Mouse (Mus musculus) MN1 (cell line): Measurements from ENCODE around the gene Oxsr1.

Experiments
- DNase-seq: peaks from one replicate; pipeline ENCODE4 v3.0.0-alpha.2; 2016; ENCODE audit warnings: low spot score

The Oxsr1 gene

GRCm38 (mm10) chr9:119338350-119338749 lies 16.1 kb upstream of the Oxsr1 start:
- no peak for DNase-seq

- no peak for DNase-seq
These were observed 15.6 kb upstream of the Oxsr1 start for GRCm38 (mm10) chr9:119337842-119338241.

- no peak for DNase-seq
These were observed 13.3 kb upstream of the Oxsr1 start for GRCm38 (mm10) chr9:119335571-119335970.

GRCm38 (mm10) chr9:119334834-119335233 lies 12.6 kb upstream of the Oxsr1 start:
- no peak for DNase-seq

GRCm38 (mm10) chr9:119334324-119334723 lies 12.1 kb upstream of the Oxsr1 start:
- DNase-seq: no peak

GRCm38 (mm10) chr9:119330186-119330963 lies 8.1 kb upstream of the Oxsr1 start:
- DNase-seq: no peak

- DNase-seq: no peak
These were observed 6.3 kb upstream of the Oxsr1 start for GRCm38 (mm10) chr9:119328488-119328887.

GRCm38 (mm10) chr9:119324130-119324529 lies 1.9 kb upstream of the Oxsr1 start:
- DNase-seq: no peak

- DNase-seq: no peak
These were observed 1.0 kb upstream of the Oxsr1 start for GRCm38 (mm10) chr9:119323260-119323645.

- DNase-seq: no peak
These were observed 616 bp downstream of the Oxsr1 start for GRCm38 (mm10) chr9:119321392-119322229.

GRCm38 (mm10) chr9:119320946-119321345 lies 1.3 kb downstream of the Oxsr1 start:
- no peak for DNase-seq

GRCm38 (mm10) chr9:119320446-119320845 lies 1.8 kb downstream of the Oxsr1 start:
- DNase-seq: no peak

GRCm38 (mm10) chr9:119318891-119319290 lies 3.3 kb downstream of the Oxsr1 start:
- DNase-seq: no peak

- DNase-seq: no peak
These were observed 9.1 kb downstream of the Oxsr1 start for GRCm38 (mm10) chr9:119313096-119313495.

GRCm38 (mm10) chr9:119309067-119309466 lies 13.2 kb downstream of the Oxsr1 start:
- DNase-seq: no peak

- DNase-seq: no peak
These were observed 16.4 kb downstream of the Oxsr1 start for GRCm38 (mm10) chr9:119305863-119306262.

GRCm38 (mm10) chr9:119298563-119298962 lies 23.7 kb downstream of the Oxsr1 start:
- no peak for DNase-seq

GRCm38 (mm10) chr9:119297696-119298095 lies 24.5 kb downstream of the Oxsr1 start:
- no peak for DNase-seq

GRCm38 (mm10) chr9:119290791-119291190 lies 31.4 kb downstream of the Oxsr1 start:
- no peak for DNase-seq

- DNase-seq: no peak
These were observed 41.1 kb downstream of the Oxsr1 start for GRCm38 (mm10) chr9:119280894-119281682.

- no peak for DNase-seq
These were observed 44.2 kb downstream of the Oxsr1 start for GRCm38 (mm10) chr9:119278031-119278430.

GRCm38 (mm10) chr9:119276321-119276720 lies 45.9 kb downstream of the Oxsr1 start:
- no peak for DNase-seq
